Comparison of ENCODE assay signal across 8 mouse cellular contexts in genomic region chr2:32610610-32611229, GRCm38 (mm10). TPM values are rescaled to one million over a fixed set of nuclear protein-coding genes. Genes with fewer than 3 reads are reported as not detected.
A peak's percentile ranks its signal among the peaks of the same experiment; 100 is the strongest.
DNase-seq lines count a peak whose midpoint lies in the region; ATAC-seq lines count a peak whose summit lies in the region.

No protein-coding gene starts in this region.

- no peak for ATAC-seq in heart, embryonic 16.5 days (replicated peaks; ENCODE audit: extremely low read depth, insufficient read depth, low FRiP score)
- ATAC-seq in midbrain, embryonic 14.5 days (ENCODE audit: low FRiP score, low TSS enrichment) = no peak

- peak overlapping the region; percentile 92 for H3K4me2 ChIP-seq in heart, embryonic 16.5 days (ENCODE audit: low read depth, low read length)
- H3K4me2 ChIP-seq in midbrain, embryonic 14.5 days (ENCODE audit: low read length) = peak overlapping the region; percentile 44

- WGBS in heart, embryonic 16.5 days = 8% methylated on average over 23 of the region's 23 CpGs
- 22% methylated on average over 23 of the region's 23 CpGs for WGBS in limb, embryonic 10.5 days
- WGBS in midbrain, embryonic 14.5 days = 18% methylated on average over 23 of the region's 23 CpGs

- peak overlapping the region; percentile 69 for H3K27ac ChIP-seq in heart, embryonic 16.5 days (ENCODE audit: low read length)
- H3K27ac ChIP-seq in limb, embryonic 10.5 days = peak overlapping the region; percentile 57; the same call in 1 of the 2 replicates
- H3K27ac ChIP-seq in midbrain, embryonic 14.5 days (replicated peaks; ENCODE audit: low read depth, low read length) = no peak overlapping the region

- H3K4me3 ChIP-seq in heart, embryonic 16.5 days (ENCODE audit: low read length) = peak overlapping the region; percentile 60
- peak overlapping the region; percentile 46 for H3K4me3 ChIP-seq in limb, embryonic 10.5 days
- H3K4me3 ChIP-seq in midbrain, embryonic 14.5 days (replicated peaks; ENCODE audit: low read depth, low read length) = peak overlapping the region; percentile 23

- peak; percentile 43 to 66 for DNase-seq in cerebellum, postnatal 25 days
- no peak for DNase-seq in cerebellum, adult 11 months
- DNase-seq in A20 (ENCODE audit: low read depth, low spot score) = peak; percentile 52
- peak; percentile 47 for DNase-seq in c-Kit-positive CD71-positive TER-119-positive erythroid progenitor cells, embryonic 14.5 days (ENCODE audit: low spot score)
- no peak for DNase-seq in limb, embryonic 10.5 days (ENCODE audit: low spot score)
- DNase-seq in midbrain, embryonic 14.5 days = peak; percentile 60
- DNase-seq in ovary, postnatal 14 days (ENCODE audit: low spot score) = no peak

- no peaks in the 10 kb centered on the region for H3K27me3 ChIP-seq in heart, embryonic 16.5 days (ENCODE audit: control insufficient read depth, insufficient read depth, low read length)
- H3K27me3 ChIP-seq in limb, embryonic 10.5 days (ENCODE audit: low read depth, poor library complexity, severe bottlenecking) = no peaks in the 10 kb centered on the region
- H3K27me3 ChIP-seq in midbrain, embryonic 14.5 days (ENCODE audit: control insufficient read depth, insufficient read depth, low read length) = no peaks in the 10 kb centered on the region

- H3K36me3 ChIP-seq in heart, embryonic 16.5 days (ENCODE audit: control insufficient read depth, insufficient read depth) = peaks cover 12% of the 10 kb centered on the region
- H3K36me3 ChIP-seq in limb, embryonic 10.5 days = peaks cover 30% of the 10 kb centered on the region
- H3K36me3 ChIP-seq in midbrain, embryonic 14.5 days (ENCODE audit: control insufficient read depth, insufficient read depth, low read length) = no peaks in the 10 kb centered on the region; the same call in 1 of the 2 replicates

- H3K4me1 ChIP-seq in heart, embryonic 16.5 days (ENCODE audit: control insufficient read depth, insufficient read depth, low read length) = peaks cover 44% of the 10 kb centered on the region
- peaks cover 47% of the 10 kb centered on the region for H3K4me1 ChIP-seq in limb, embryonic 10.5 days
- peaks cover 5% of the 10 kb centered on the region; the same call in 1 of the 2 replicates for H3K4me1 ChIP-seq in midbrain, embryonic 14.5 days (ENCODE audit: control insufficient read depth, insufficient read depth, low read length)

- no peaks in the 10 kb centered on the region for H3K9me3 ChIP-seq in heart, embryonic 16.5 days (replicated peaks; ENCODE audit: control insufficient read depth, low read length)
- H3K9me3 ChIP-seq in limb, embryonic 10.5 days (replicated peaks) = no peaks in the 10 kb centered on the region
- no peaks in the 10 kb centered on the region for H3K9me3 ChIP-seq in midbrain, embryonic 14.5 days (ENCODE audit: control insufficient read depth, low read length)

- peak overlapping the region; percentile 69 for H3K9ac ChIP-seq in heart, embryonic 16.5 days (ENCODE audit: low read length)
- H3K9ac ChIP-seq in midbrain, embryonic 14.5 days (replicated peaks; ENCODE audit: low read length) = no peak overlapping the region

RNA-seq across cellular contexts. Expression of gene Ak1, which starts 10.8 kb away (rescaled TPM):
- 470 and 488 TPM in 2 replicates for polyA plus RNA-seq in heart, embryonic 16.5 days (2015; fragmentation: Nextera tagmentation; extraction: Ambion mirVana)
- 21.6 and 35.7 TPM in 2 replicates for polyA plus RNA-seq in limb, embryonic 10.5 days (2016; fragmentation: Nextera tagmentation; extraction: Ambion mirVana)
- polyA plus RNA-seq in midbrain, embryonic 14.5 days (2014; fragmentation: Nextera tagmentation; extraction: Ambion mirVana) = 69.2 and 76.2 TPM in 2 replicates

RNA-seq across cellular contexts. Expression of gene St6galnac6, which starts 11.2 kb away (rescaled TPM):
- 33.4 and 34.1 TPM in 2 replicates for polyA plus RNA-seq in heart, embryonic 16.5 days (2015; fragmentation: Nextera tagmentation; extraction: Ambion mirVana)
- 11.8 and 16.7 TPM in 2 replicates for polyA plus RNA-seq in limb, embryonic 10.5 days (2016; fragmentation: Nextera tagmentation; extraction: Ambion mirVana)
- 7.6 and 10.2 TPM in 2 replicates for polyA plus RNA-seq in midbrain, embryonic 14.5 days (2014; fragmentation: Nextera tagmentation; extraction: Ambion mirVana)

RNA-seq across cellular contexts. Expression of gene St6galnac4, which starts 23.8 kb away (rescaled TPM):
- polyA plus RNA-seq in heart, embryonic 16.5 days (2015; fragmentation: Nextera tagmentation; extraction: Ambion mirVana) = 40.6 and 40.7 TPM in 2 replicates
- 26.0 and 26.1 TPM in 2 replicates for polyA plus RNA-seq in limb, embryonic 10.5 days (2016; fragmentation: Nextera tagmentation; extraction: Ambion mirVana)
- polyA plus RNA-seq in midbrain, embryonic 14.5 days (2014; fragmentation: Nextera tagmentation; extraction: Ambion mirVana) = 20.1 and 24.8 TPM in 2 replicates

RNA-seq across cellular contexts. Expression of gene 9430097D07Rik, which starts 35.2 kb away (rescaled TPM):
- polyA plus RNA-seq in heart, embryonic 16.5 days (2015; fragmentation: Nextera tagmentation; extraction: Ambion mirVana) = not detected in 2 replicates
- 0.24 TPM in 1 of 2 replicates, not detected in the other for polyA plus RNA-seq in limb, embryonic 10.5 days (2016; fragmentation: Nextera tagmentation; extraction: Ambion mirVana)
- 0.29 and 1.3 TPM in 2 replicates for polyA plus RNA-seq in midbrain, embryonic 14.5 days (2014; fragmentation: Nextera tagmentation; extraction: Ambion mirVana)

RNA-seq across cellular contexts. Expression of gene Eng, which starts 35.7 kb away (rescaled TPM):
- polyA plus RNA-seq in heart, embryonic 16.5 days (2015; fragmentation: Nextera tagmentation; extraction: Ambion mirVana) = 170 and 176 TPM in 2 replicates
- 27.9 and 28.5 TPM in 2 replicates for polyA plus RNA-seq in limb, embryonic 10.5 days (2016; fragmentation: Nextera tagmentation; extraction: Ambion mirVana)
- polyA plus RNA-seq in midbrain, embryonic 14.5 days (2014; fragmentation: Nextera tagmentation; extraction: Ambion mirVana) = 13.5 and 23.8 TPM in 2 replicates

Comparison
In these comparisons a context has a peak if more than half of its experiments do, and no peak if none do; other contexts are left out.
1. DNase-seq: peak in cerebellum, postnatal 25 days (2 of 2), A20 (single experiment), c-Kit-positive CD71-positive TER-119-positive erythroid progenitor cells, embryonic 14.5 days (single experiment) and midbrain, embryonic 14.5 days (single experiment); none in cerebellum, adult 11 months (single experiment), limb, embryonic 10.5 days (single experiment) and ovary, postnatal 14 days (single experiment).
2. Peak in every context shown above with its lines, with median percentiles within 50 percentile points of each other: H3K4me3 ChIP-seq.